Mouse (Mus musculus) heart, embryonic 11.5 days (tissue): ENCODE results near the gene Tex9. TPM values are rescaled to one million over a fixed set of nuclear protein-coding genes. Genes with fewer than 3 reads are reported as not detected.
A peak's percentile ranks its signal among the peaks of the same experiment; 100 is the strongest.

Experiments used
- ATAC-seq: fragments of 200-750 bp; cut with Nextera tagmentation; replicated peaks from 2 replicates; pipeline ENCODE4 v1.8.0; 2017; ENCODE audit warnings: moderate library complexity; ENCODE audit not compliant: insufficient number of reproducible peaks, low FRiP score, low TSS enrichment
- H3K27ac ChIP-seq: fragments of 300-500 bp; sonication (generic); 2 replicates; pipeline ENCODE4 v1.5.1; 2014; ENCODE audit warnings: mild to moderate bottlenecking, low read depth, low read length
- H3K27me3 ChIP-seq: fragments of 300-500 bp; sonication (generic); 2 replicates; pipeline ENCODE4 v1.6.1; 2014; ENCODE audit warnings: mild to moderate bottlenecking, low read length, mixed read lengths; ENCODE audit not compliant: control insufficient read depth, insufficient read depth
- H3K36me3 ChIP-seq: fragments of 300-500 bp; sonication (generic); 2 replicates; pipeline ENCODE4 v1.6.1; 2014; ENCODE audit warnings: mild to moderate bottlenecking, low read length, moderate library complexity, mixed read lengths; ENCODE audit not compliant: control insufficient read depth, insufficient read depth
- H3K4me1 ChIP-seq: fragments of 300-500 bp; sonication (generic); 2 replicates; pipeline ENCODE4 v1.6.1; 2014; ENCODE audit warnings: low read length; ENCODE audit not compliant: control insufficient read depth, insufficient read depth
- H3K4me2 ChIP-seq: fragments of 300-500 bp; sonication (generic); 2 replicates; pipeline ENCODE4 v1.6.1; 2014; ENCODE audit warnings: mild to moderate bottlenecking, moderate library complexity
- H3K4me3 ChIP-seq: fragments of 300-500 bp; sonication (generic); 2 replicates; pipeline ENCODE4 v1.5.1; 2014; ENCODE audit warnings: low read depth, low read length
- H3K9ac ChIP-seq: fragments of 300-500 bp; sonication (generic); 2 replicates; pipeline ENCODE4 v1.6.1; 2014; ENCODE audit warnings: mild to moderate bottlenecking, low read depth, low read length, moderate library complexity
- H3K9me3 ChIP-seq: fragments of 300-500 bp; sonication (generic); replicated peaks from 2 replicates; pipeline ENCODE4 v1.6.1; 2016; ENCODE audit warnings: low read length; ENCODE audit not compliant: control insufficient read depth
- WGBS: fragments of 180-500 bp; shearing (Covaris S2); extraction: QIAGEN DNeasy Blood & Tissue Kit; methylation state at CpG from one replicate; pipeline ENCODE4 v1.1.7; 2014; ENCODE audit not compliant: insufficient replicate concordance; 5-methylcytosine and 5-hydroxymethylcytosine counted together
- polyA plus RNA-seq: library from polyadenylated mRNA; unstranded; fragments of >200 nt; fragmentation: Nextera tagmentation; extraction: Ambion mirVana; gene quantifications from 2 replicates; pipeline ENCODE4 v1.2.1, GENCODE M21; 2014

Tex9 gene
- polyA plus RNA-seq, 1 experiment from 2014 or later, result 19.4 TPM

DNA sequence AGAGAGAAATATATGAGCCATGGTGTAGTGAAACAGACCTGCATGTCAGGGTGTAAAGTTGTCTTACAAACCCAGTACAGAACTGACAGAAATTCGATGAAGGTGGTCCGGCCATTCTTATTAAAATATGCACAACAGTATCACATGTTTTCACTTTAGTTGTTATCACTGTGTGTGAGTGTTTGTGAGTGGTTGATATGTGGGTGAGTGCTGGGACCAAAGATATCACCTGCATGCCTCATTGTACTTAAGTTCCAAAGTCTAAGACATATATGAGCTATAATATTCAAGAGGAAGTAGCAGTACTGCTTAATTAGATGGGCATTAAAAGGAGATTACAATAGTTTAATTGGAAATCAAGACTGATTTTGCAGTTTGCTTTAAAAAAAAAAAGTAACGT is 71.5 kb downstream of the Tex9 start:
- no peak for ATAC-seq
- H3K36me3 ChIP-seq, result no peaks in the 10 kb centered on the region
- 70% methylated on average over 3 of the region's 3 CpGs for WGBS
- H3K4me3 ChIP-seq, result no peak overlapping the region
- no peaks in the 10 kb centered on the region for H3K27me3 ChIP-seq
- H3K9ac ChIP-seq, result no peak overlapping the region
- H3K27ac ChIP-seq, result no peak overlapping the region
- 0 out of 2 replicates have a peak, but pooled peaks cover 3% of the 10 kb centered on the region for H3K9me3 ChIP-seq
- H3K4me2 ChIP-seq, result no peak overlapping the region
- H3K4me1 ChIP-seq, result peaks cover 13% of the 10 kb centered on the region; the same call in 1 of the 2 replicates

DNA sequence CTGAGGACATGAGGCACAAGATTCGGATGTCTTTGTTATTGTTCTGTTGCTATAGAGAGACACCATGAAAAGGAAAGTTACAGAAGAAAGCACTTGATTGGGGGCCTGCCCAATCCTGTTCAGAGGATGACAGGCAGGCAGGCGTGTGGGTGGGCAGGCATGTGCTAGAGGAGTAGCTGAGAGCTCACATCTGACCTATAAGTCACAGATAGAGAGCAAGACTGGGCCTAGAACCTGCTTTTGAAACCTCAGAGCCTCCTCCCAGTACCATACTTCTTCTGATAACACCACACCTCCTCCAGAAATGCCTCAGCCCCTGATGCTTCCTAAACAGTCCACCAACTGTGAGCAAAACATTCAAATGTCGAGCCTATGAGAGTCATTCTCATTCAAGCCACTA is 73.6 kb downstream of the Tex9 start:
- no peak overlapping the region for H3K4me3 ChIP-seq
- no peak for ATAC-seq
- 0 out of 2 replicates have a peak, but pooled peaks cover 3% of the 10 kb centered on the region for H3K9me3 ChIP-seq
- no peaks in the 10 kb centered on the region for H3K27me3 ChIP-seq
- H3K4me2 ChIP-seq, result no peak overlapping the region
- H3K9ac ChIP-seq, result no peak overlapping the region
- H3K36me3 ChIP-seq, result no peaks in the 10 kb centered on the region
- 76% methylated on average over 3 of the region's 3 CpGs for WGBS
- peaks cover 13% of the 10 kb centered on the region; the same call in 1 of the 2 replicates for H3K4me1 ChIP-seq
- H3K27ac ChIP-seq, result no peak overlapping the region

DNA sequence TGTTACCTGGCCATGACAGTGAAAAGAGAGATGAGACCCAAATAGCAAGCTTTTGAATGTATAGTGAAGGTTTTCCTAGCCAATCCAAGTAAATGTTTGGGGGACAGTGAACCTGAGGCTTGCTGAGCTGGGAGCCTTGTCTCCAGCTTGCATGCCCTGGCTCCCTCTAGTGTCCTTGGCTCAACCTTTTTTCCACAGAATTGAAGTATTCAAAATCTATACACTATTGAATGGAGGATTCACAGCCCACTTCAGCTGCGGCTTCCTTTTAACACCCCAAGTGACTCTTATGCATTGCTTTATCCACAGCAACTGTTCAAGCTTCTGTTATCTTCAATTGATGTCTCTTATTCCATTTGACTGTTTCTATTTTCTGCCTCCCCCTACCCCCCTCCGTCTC is 80.3 kb downstream of the Tex9 start:
- H3K9me3 ChIP-seq, result no peaks in the 10 kb centered on the region
- peaks cover 5% of the 10 kb centered on the region for H3K4me1 ChIP-seq
- WGBS, result 85% methylated on average over 2 of the region's 2 CpGs
- ATAC-seq, result no peak
- H3K4me2 ChIP-seq, result no peak overlapping the region
- no peaks in the 10 kb centered on the region for H3K27me3 ChIP-seq
- H3K27ac ChIP-seq, result no peak overlapping the region
- no peak overlapping the region for H3K4me3 ChIP-seq
- no peaks in the 10 kb centered on the region for H3K36me3 ChIP-seq
- H3K9ac ChIP-seq, result no peak overlapping the region

DNA sequence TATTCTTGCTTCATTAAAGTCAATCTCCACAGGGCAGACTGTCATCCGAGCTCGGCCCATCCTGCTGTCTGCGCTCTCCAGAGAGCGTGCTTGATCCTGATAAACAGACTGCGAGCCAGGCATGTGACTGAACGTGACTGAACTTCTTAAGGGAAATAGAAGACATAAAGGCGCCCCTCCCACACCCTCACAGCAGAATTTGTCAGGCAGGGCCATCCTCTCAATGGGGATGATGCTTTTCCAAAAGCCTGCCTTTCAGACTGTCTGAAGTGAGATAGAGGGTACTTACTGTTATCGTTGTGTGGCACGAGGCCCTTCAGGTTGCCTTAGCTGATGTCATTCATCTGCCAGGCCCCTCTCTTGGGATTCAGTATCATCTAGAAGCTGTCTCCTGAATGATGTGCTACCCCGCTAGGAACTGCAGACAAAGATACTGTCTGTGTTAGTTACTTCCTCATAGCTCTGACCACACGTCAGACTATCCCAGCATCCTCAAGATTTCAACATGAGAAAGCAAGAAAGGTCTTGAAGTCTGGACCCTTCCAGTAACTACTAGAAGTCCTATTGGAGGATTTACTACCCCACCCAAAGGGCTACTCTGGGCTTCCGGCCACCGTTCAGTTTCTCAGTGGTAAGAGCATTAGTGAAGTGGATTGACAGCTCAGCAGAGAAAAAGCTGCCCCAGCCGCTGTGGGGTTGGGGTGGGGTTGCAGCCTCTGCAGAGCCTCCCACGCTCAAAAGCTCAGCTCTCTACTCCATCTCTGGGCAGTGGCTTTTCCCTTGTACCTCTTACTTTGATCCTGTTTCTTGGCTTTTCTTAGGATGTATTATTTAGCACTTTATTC is 82.4 kb downstream of the Tex9 start:
- ATAC-seq, result no peak
- Histone ChIP-seq H3K4me3 (no peak overlapping the region; the same call in 1 of the 2 replicates), H3K36me3 (no peaks in the 10 kb centered on the region), H3K27ac (no peak overlapping the region), H3K9ac (peak overlapping the region; percentile 25; the same call in 1 of the 2 replicates), H3K4me2 (peak overlapping the region; percentile 46), H3K27me3 (no peaks in the 10 kb centered on the region), H3K9me3 (no peaks in the 10 kb centered on the region), H3K4me1 (peaks cover 5% of the 10 kb centered on the region)
- WGBS, result 17% methylated on average over 15 of the region's 15 CpGs

DNA sequence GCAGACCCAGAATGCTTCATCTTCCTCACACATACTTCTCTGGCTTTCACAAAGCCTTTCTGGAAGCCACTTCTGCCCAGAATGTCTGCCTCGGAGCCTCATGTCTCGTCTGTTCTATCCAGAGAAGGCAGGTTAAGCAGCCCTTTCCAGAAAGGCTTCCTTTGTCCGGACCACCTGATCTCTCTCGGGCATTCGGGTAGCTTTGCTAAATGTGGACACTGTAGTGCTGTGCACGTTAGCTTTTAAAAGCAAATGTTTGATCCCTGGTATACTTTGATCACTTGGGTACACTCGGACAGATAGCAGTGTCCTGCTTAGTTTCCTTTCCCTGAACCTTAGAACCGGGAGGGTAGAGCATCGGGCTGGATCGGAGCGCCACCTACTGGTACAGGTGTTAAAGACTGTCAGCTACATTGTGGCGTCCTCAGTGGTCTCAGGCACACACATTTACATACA is 83.9 kb downstream of the Tex9 start:
- peak overlapping the region; percentile 50; the same call in 1 of the 2 replicates for H3K9ac ChIP-seq
- peaks cover 5% of the 10 kb centered on the region for H3K4me1 ChIP-seq
- H3K27me3 ChIP-seq, result no peaks in the 10 kb centered on the region
- WGBS, result 13% methylated on average over 12 of the region's 12 CpGs
- no peak overlapping the region for H3K27ac ChIP-seq
- no peak for ATAC-seq
- H3K4me2 ChIP-seq, result peak overlapping the region; percentile 48
- peak overlapping the region; percentile 23 for H3K4me3 ChIP-seq
- no peaks in the 10 kb centered on the region for H3K36me3 ChIP-seq
- H3K9me3 ChIP-seq, result no peaks in the 10 kb centered on the region

DNA sequence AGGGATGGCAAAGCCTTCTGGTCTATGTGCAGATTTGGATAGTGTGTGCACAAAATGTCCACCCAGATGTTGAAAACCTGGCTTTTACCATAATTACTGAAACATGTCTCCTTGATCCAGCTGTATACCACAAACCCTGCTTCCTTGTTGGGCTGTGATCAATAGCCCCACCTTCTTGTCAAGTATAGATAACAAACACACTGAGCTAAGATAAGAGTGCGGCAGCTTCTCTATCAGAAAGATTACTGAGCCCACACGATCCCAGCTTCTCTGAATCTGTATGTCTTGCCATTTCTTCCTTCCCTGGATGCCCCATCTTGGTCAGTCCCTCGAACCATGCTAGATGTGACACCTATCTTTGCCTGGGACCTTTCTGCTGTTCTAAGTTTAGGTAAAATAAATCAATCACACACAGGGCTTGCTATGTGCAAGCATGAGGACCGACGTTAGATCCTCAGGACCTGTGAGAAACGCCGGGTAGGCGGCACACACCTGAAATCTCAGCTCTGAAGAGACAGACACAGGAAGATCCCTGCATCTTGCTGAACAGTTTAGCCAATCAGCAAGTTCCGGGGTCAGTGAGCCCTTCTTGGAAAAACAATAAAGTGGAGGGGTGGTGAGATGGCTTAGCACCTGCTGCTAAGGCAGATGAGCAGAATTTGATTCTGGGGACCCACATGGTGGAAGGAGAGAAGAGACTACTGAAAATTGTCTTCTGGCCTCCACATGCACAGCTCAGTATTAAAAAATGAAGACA is 86.0 kb downstream of the Tex9 start:
- no peak for ATAC-seq
- Histone ChIP-seq H3K4me2 (no peak overlapping the region), H3K36me3 (no peaks in the 10 kb centered on the region), H3K4me1 (peaks cover 5% of the 10 kb centered on the region), H3K4me3 (no peak overlapping the region), H3K27ac (no peak overlapping the region), H3K9me3 (no peaks in the 10 kb centered on the region), H3K27me3 (no peaks in the 10 kb centered on the region), H3K9ac (no peak overlapping the region)
- 67% methylated on average over 9 of the region's 9 CpGs for WGBS

DNA sequence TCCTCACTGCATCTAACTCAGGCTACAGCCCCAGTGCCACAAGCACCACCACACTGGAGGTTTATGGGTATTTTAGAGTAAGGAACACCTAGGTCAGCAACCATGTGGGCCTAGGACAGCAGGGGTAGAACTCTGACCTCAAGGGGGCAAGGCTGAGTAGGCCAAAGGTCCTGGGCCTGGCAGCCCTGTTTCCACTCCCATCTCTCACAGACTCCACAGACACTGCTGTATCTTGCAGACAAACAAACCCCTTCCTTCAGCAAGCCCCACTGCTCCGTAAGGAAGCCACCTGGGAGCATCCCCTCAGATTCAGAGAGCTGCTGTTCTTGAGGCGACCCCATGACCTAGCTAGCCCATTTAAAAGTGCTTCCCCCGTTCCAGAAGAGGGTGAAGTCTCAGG is 87.1 kb downstream of the Tex9 start:
- H3K27ac ChIP-seq, result no peak overlapping the region
- H3K9ac ChIP-seq, result no peak overlapping the region
- no peaks in the 10 kb centered on the region for H3K36me3 ChIP-seq
- no peaks in the 10 kb centered on the region for H3K27me3 ChIP-seq
- 78% methylated on average over 3 of the region's 3 CpGs for WGBS
- no peak for ATAC-seq
- no peak overlapping the region for H3K4me2 ChIP-seq
- H3K9me3 ChIP-seq, result no peaks in the 10 kb centered on the region
- H3K4me3 ChIP-seq, result no peak overlapping the region
- peaks cover 5% of the 10 kb centered on the region for H3K4me1 ChIP-seq

DNA sequence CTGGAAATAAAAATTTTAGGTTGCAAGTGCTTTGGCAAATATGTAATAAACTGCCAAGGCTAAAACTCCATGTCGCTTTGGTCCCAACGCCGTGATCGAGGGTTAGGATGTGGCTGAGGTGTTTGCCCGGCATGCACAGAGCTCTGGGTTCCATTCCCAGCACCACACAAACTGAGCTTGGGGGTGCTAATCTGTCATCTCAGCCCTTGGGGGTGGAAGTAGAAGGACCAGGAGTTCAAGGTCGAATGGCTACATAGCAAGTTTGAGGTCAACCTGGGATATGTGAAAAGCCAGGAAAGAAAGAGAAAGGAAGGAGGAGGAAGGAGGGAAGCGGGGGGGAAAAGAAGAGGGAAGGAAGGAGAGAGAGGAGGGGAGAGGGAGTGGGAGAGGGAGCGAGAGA is 87.6 kb downstream of the Tex9 start:
- H3K36me3 ChIP-seq, result no peaks in the 10 kb centered on the region
- peaks cover under 1% of the 10 kb centered on the region for H3K4me1 ChIP-seq
- no peak overlapping the region for H3K9ac ChIP-seq
- ATAC-seq, result no peak
- no peak overlapping the region for H3K4me3 ChIP-seq
- no peaks in the 10 kb centered on the region for H3K27me3 ChIP-seq
- no peaks in the 10 kb centered on the region for H3K9me3 ChIP-seq
- H3K4me2 ChIP-seq, result no peak overlapping the region
- 84% methylated on average over 8 of the region's 8 CpGs for WGBS
- no peak overlapping the region for H3K27ac ChIP-seq
